10 mouse cellular contexts compared by ENCODE assay signal in genomic region chr3:27448367-27448766, GRCm38 (mm10).
DNase-seq lines count a peak whose midpoint lies in the region; ATAC-seq and TF ChIP-seq lines count a peak whose summit lies in the region.
"Had no signal": no experiment of that assay in that cellular context is flagged by ENCODE, and none has a peak within 500 bp of the region (broad histone marks: within the 10 kb centered on the region; RNA-seq: fewer than 3 reads in every experiment).

No protein-coding gene starts in this region.

- no peaks in the 10 kb centered on the region for H3K9me3 ChIP-seq in kidney, embryonic 14.5 days (ENCODE audit: control insufficient read depth, low read length)
- H3K9me3 ChIP-seq in stomach, postnatal 0 days (ENCODE audit: control insufficient read depth, low read length), result no peaks in the 10 kb centered on the region
- H3K9me3 ChIP-seq: midbrain, embryonic 13.5 days had no signal

- TF ChIP-seq CTCF in brain, embryonic 14.5 days (IDR thresholded peaks at IDR 0.05; ENCODE audit: borderline replicate concordance, extremely low read depth, insufficient read depth, insufficient read length), result peak; percentile 44; the same call in 1 of the 2 replicates
- TF ChIP-seq CTCF in stomach, postnatal 0 days (IDR thresholded peaks at IDR 0.05; ENCODE audit: low read depth), result peak; percentile 66

- H3K4me2 ChIP-seq in kidney, embryonic 14.5 days (replicated peaks; ENCODE audit: low read depth, low read length), result no peak overlapping the region
- H3K4me2 ChIP-seq in stomach, postnatal 0 days (replicated peaks; ENCODE audit: low read depth), result no peak overlapping the region
- H3K4me2 ChIP-seq: midbrain, embryonic 13.5 days had no signal

- no peak overlapping the region for H3K27ac ChIP-seq in kidney, embryonic 14.5 days (ENCODE audit: low read depth, low read length)
- H3K27ac ChIP-seq in stomach, postnatal 0 days (replicated peaks), result no peak overlapping the region
- H3K27ac ChIP-seq: midbrain, embryonic 13.5 days had no signal

- no peak for TF ChIP-seq POLR2A in brain, embryonic 14.5 days (IDR thresholded peaks at IDR 0.05; ENCODE audit: borderline replicate concordance, extremely low read depth, insufficient read depth, insufficient read length, poor library complexity, severe bottlenecking)

- 92% methylated on average over 8 of the region's 9 CpGs for WGBS in kidney, embryonic 14.5 days
- WGBS in stomach, postnatal 0 days, result 93% methylated on average over 8 of the region's 9 CpGs

- ATAC-seq in kidney, embryonic 14.5 days (ENCODE audit: low FRiP score, low TSS enrichment), result no peak
- ATAC-seq in stomach, postnatal 0 days (ENCODE audit: low FRiP score, low TSS enrichment), result peak; percentile 55
- ATAC-seq: activated CD4-positive, CD25-positive, alpha-beta regulatory T cell, adult 4 months; midbrain, embryonic 13.5 days had no signal

- H3K4me3 ChIP-seq in kidney, embryonic 14.5 days (ENCODE audit: low read length), result no peak overlapping the region
- no peak overlapping the region for H3K4me3 ChIP-seq in stomach, postnatal 0 days (ENCODE audit: low read depth, low read length)
- H3K4me3 ChIP-seq: midbrain, embryonic 13.5 days had no signal

- no peaks in the 10 kb centered on the region for H3K4me1 ChIP-seq in kidney, embryonic 14.5 days (ENCODE audit: control insufficient read depth, insufficient read depth, low read length)
- H3K4me1 ChIP-seq in stomach, postnatal 0 days (replicated peaks; ENCODE audit: control insufficient read depth, insufficient read depth), result no peaks in the 10 kb centered on the region
- H3K4me1 ChIP-seq: midbrain, embryonic 13.5 days had no signal

- H3K27me3 ChIP-seq in kidney, embryonic 14.5 days (ENCODE audit: control insufficient read depth, insufficient read depth, low read length), result no peaks in the 10 kb centered on the region
- H3K27me3 ChIP-seq in stomach, postnatal 0 days (ENCODE audit: control insufficient read depth, insufficient read depth, low read length), result no peaks in the 10 kb centered on the region
- H3K27me3 ChIP-seq: midbrain, embryonic 13.5 days had no signal

- peaks cover 65% of the 10 kb centered on the region for H3K36me3 ChIP-seq in kidney, embryonic 14.5 days (ENCODE audit: control insufficient read depth, insufficient read depth, low read length)
- H3K36me3 ChIP-seq in stomach, postnatal 0 days (ENCODE audit: control insufficient read depth, insufficient read depth, low read length), result peaks cover 22% of the 10 kb centered on the region

- TF ChIP-seq EP300 in stomach, postnatal 0 days (optimal IDR thresholded peaks at IDR 0.05), result no peak

- H3K9ac ChIP-seq in kidney, embryonic 14.5 days (ENCODE audit: low read depth, low read length), result no peak overlapping the region
- no peak overlapping the region for H3K9ac ChIP-seq in stomach, postnatal 0 days (ENCODE audit: low read length)
- H3K9ac ChIP-seq: midbrain, embryonic 13.5 days had no signal

- peak; percentile 22 for DNase-seq in kidney, adult 18-20 months
- DNase-seq in right cerebral cortex, postnatal 14 days, result peak; percentile 4
- DNase-seq in right cerebral cortex, postnatal 36 days (ENCODE audit: low spot score in 2 of 2), result no peak
- no peak for DNase-seq in brain, embryonic 14.5 days (ENCODE audit: low read depth)
- DNase-seq in stomach, postnatal 0 days (ENCODE audit: low spot score), result peak; percentile 39
- no peak for DNase-seq in ovary, adult 18-20 months (ENCODE audit: low spot score)
- DNase-seq: cerebellum, adult 18-20 months had no signal

Comparison
In these comparisons a context has a peak if more than half of its experiments do, and no peak if none do; other contexts are left out.
1. DNase-seq: peak in kidney, adult 18-20 months (single experiment), right cerebral cortex, postnatal 14 days (single experiment) and stomach, postnatal 0 days (single experiment); none in right cerebral cortex, postnatal 36 days (0 of 2), brain, embryonic 14.5 days (single experiment) and ovary, adult 18-20 months (single experiment).